Mouse (Mus musculus) C2C12 (cell line): Measurements from ENCODE around the gene Scgb1b30.

Experiments used
- CEBPB ChIP-seq: IDR thresholded peaks from one replicate; pipeline ENCODE4 v1.6.1; 2011; ENCODE audit warnings: low read depth, mild to moderate bottlenecking, control low read depth, moderate library complexity
- CTCF ChIP-seq: IDR thresholded peaks from one replicate; pipeline ENCODE4 v1.5.1; 2011; ENCODE audit not compliant: control insufficient read depth, insufficient read depth, insufficient read length
- FOSL1 ChIP-seq: IDR thresholded peaks from one replicate; pipeline ENCODE4 v1.8.0; 2011; ENCODE audit warnings: mild to moderate bottlenecking, low read length; ENCODE audit not compliant: poor library complexity, insufficient read depth, severe bottlenecking
- MAX ChIP-seq: IDR thresholded peaks from one replicate; pipeline ENCODE4 v1.6.1; 2011; ENCODE audit warnings: mild to moderate bottlenecking, control low read depth
- MYOD1 ChIP-seq: IDR thresholded peaks from one replicate; pipeline ENCODE4 v1.6.1; 2011; ENCODE audit warnings: low read depth; ENCODE audit not compliant: control insufficient read depth, insufficient read length
- MYOG ChIP-seq: IDR thresholded peaks from one replicate; pipeline ENCODE4 v1.6.1; 2011; ENCODE audit not compliant: control insufficient read depth, insufficient read length; ENCODE audit errors: extremely low read depth
- USF1 ChIP-seq: IDR thresholded peaks from one replicate; pipeline ENCODE4 v1.6.1; 2011; ENCODE audit warnings: low read depth, mild to moderate bottlenecking, control low read depth, moderate library complexity

DNA sequence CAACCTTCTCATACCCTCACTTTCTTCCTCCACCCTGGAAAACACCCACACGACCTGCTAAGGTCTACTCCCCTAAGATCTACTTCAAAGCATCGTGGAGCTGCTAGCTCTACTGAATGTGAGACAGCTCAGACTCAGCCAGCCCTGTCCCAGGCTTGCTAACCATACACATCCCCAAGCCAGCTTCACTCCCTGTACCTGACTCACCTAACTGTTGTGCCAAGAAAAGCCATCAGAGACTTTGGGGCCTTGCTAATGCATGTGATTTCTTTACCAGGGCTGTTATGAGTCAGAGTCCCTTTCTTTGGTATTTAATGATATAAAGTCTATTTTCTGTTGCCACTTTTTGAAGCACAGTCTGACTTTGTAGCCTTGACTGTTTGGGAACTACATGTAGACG lies 35.9 kb downstream of the Scgb1b30 start:
- TF ChIP-seq CTCF (no peak), CEBPB (no peak), MYOG (no peak), MAX (no peak), USF1 (no peak), MYOD1 (no peak), FOSL1 (no peak)
